Mouse (Mus musculus) thymus, postnatal 10 days (tissue): ENCODE measurements around the gene Lrrc3c.

Source experiments
- DNase-seq, 2 experiments: peaks; one replicate each; pipeline ENCODE4 v3.0.0; 2021; ENCODE audit warnings: low spot score in 2 of 2

The Lrrc3c gene

DNA sequence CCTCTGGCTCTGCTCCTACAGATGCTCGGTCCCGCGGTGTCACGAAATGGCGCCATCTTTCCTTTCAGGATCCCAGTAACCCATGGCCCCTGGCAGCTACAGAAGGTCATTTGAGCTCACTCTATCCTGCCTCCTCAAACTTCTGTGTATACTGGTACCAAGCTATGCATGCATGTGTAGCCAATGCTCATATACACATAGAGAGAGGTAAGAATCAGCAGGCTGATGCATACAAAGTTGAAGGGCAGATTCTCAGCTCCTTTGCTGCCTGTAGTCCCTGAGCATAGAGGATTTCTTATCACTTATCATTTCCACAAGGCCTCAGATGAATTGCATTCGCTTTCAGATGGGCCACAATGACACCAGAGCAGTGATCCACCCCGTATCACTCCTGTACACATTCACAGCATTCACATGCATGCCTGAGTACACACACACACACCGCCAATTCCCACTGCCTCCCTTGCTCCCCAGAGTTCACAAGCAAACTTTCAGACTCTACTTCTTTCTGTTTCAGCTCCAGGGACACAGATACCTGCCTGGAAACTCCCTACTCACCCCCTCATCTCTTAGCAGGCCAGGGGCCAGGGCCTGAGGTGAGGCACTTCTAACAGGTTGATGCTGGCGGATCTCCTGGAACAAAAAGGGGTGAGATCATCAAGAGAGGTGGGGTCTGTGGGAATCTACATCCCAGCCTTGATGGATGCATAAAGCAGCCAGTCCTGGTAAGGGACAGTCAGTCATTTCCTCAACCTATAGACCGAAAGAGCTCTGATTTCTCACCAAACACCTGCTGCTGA is 27.7 kb downstream of the Lrrc3c start, which contains the start of the genes Gm12355 and Gsdma3:
Gm12355 (minus strand) TSS at position 51 of the 800 bp plus-strand sequence.
Gsdma3 (plus strand) TSS at position 750 of the 800 bp plus-strand sequence.
- DNase-seq, result no peak

DNA sequence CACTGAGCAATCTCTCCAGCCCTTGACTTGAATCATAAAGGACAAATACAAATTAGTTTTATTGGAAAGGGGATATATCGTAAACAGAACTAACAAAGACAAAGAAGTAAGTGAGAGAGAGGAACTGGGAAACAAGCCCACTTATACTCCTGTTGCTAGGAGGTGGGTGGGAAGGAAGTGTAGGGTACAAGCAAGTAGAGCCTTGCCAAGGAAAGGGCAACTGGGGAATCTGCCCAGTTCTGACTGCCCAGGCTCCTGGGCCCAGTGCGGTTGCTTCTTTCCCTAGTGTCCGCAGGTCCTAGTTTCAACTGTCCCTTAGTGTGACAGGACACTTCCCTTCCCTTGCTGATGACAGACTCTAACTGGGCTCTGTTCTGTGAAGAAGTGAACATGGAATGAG is 30.6 kb downstream of the Lrrc3c start:
- DNase-seq, result no peak

DNA sequence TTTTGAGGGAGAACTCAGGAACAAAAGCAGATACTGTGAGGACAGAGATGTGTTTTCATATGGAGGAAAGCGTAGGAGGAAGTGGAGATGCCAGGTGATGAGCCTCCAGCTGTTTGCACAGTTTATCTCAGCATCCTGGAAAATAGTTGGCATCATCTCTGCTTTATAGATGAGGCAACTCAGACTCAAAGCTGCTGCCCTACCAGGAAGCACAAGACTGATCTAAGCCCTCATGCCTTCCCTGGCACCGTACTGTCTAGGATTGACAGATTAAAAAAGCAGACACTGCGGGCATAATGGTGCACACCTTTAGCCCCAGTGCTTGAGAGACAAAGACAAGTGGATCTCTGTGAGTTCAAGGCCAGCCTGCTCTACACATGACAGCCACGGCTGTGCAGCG is 32.6 kb downstream of the Lrrc3c start:
- no peak for DNase-seq

DNA sequence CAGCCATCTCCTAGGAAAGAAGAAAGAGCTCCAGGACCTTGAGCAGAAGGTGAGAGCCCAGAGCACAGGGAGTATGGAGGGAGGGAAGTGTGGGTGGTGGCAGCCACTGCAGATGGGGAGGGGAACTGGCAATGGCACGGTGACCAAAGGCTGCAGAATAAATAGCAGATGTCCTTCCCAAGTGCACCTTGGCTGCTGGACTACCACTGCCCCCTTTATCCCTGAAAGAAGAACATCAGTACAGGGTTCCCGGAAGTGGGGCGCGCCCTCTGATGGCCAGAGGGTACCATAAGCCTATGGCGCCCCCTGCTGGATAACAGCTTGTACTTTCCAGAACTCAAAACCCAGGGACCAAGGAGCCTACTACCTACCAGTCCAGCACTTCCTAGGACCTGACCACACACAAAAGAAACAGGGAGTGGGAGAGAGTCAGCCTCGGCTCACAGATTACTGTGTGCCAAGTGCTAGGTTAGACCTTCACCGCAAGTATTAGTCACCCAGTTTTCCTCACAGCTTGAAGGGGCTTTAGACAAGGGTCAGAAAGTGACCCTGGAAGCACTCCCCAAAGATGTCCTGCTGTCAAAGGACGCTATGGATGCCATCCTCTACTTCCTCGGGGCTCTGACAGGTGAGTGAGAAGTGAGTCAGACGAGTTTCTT is 37.4 kb downstream of the Lrrc3c start:
- DNase-seq, result peak; percentile 7 to 55

DNA sequence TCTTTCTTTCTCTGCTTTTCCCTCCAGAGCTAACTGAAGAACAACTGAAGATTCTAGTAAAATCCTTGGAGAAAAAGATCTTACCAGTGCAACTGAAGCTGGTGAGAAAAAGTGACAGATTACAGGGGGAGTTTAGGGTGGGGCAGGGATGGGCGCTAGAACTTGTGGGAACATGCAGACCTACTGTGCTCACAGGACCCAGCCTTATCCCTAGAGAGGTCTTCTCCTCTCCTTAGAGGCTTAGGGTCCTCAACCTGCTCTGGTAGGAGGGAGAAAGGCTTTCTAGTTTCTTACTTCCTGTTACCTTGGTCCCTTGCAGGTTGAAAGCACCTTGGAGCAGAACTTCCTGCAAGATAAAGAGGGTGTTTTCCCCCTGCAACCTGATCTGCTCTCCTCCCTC is 39.4 kb downstream of the Lrrc3c start:
- DNase-seq, result no peak

DNA sequence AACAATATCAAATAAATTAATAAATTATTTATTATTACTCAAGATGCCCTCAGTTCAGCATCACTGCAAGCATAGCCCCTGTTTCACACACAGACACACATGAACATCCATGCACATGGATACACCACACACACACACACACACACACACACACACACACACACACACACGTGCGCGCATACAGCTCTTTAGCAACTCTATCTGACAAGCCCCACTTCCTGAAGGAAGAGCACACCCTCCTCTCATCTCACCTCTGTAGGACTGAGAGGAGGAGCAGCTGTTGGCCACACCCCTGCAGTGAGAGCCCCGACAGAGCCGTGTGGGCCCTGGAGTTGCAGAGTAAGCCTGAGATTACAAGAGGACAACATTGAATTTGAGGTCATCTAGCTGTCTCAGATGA is 42.0 kb downstream of the Lrrc3c start:
- DNase-seq, result no peak

DNA sequence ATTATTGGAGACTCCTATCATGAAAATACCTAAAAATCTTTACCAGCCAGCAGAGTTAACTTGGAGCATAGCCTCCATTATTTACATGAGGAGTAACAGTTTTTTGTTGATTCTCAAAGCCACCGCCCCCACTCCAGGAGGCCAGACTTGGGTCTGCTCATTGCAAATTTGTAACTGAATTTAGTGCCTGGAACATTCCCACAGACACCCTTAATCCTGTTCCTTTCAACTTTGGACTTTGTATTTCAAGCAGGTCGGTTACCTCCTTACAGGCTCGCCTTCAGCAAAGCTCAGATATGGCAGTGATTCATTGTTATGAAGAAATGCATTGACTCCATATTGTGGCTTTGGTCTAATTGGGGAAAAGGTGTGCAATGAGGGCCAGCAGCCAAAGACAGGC is 46.7 kb downstream of the Lrrc3c start:
- DNase-seq, result no peak

DNA sequence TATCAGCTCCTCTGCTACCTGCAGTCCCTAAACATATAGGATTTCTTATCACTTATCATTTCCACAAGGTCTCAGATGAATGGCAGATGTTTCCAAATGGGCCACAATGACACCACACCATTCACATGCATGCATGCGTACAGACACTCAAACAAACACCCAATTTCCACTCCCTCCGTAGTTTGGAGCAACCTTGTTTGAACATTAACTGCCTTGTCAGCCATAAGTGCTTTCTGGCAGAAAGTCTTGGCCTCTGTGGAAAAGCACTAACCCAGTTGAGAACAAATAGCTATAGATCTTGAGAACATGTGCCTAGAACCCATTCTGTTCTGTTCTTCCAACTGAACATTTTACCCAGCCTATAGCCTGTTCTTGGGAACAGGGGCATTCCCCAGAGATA is 47.9 kb downstream of the Lrrc3c start:
- no peak for DNase-seq

DNA sequence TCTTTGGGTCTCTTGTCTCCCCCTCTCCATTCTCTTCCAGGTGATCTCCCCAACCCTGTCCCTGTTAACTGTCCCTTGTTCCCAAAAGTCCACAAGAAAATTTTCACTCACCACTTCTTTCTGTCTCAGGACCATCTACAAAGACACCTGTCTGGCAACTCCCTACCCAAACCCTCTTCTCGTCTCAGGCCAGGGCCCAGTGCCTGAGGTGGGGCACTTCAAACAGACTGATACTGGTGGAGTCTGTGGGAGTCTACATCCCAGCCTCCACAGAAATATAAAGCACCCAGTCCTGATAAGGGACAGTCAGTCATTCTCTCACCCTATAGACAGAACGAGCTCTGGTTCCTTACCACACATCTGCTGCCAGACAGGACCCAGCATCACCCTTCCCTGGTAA is 48.4 kb downstream of the Lrrc3c start, which contains the start of gene Gsdma2:
Gsdma2 (plus strand) TSS at position 301 of the 400 bp plus-strand sequence.
- DNase-seq, result no peak
